Mouse (Mus musculus): ENCODE measurements around the gene AC170998.1.

DNA sequence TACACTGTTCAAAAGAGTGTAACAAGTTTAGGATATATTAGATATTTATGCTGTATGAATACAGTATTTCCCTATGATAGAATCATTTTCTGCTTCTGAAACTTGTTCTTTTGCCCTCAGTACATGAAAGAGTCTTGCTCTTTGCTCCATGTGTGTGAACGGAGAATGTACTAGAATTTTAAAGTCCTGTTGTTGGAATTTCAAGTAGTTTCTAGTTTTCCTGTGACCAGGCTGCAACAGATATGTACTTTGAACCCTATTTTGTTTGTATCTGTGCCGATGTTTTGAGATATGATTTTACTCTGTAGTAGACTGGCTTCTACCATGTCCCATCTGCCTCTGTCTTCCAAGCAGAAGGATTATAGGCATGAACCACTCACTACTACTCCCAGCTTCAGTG is 18.1 kb upstream of the AC170998.1 start:
- TF ChIP-seq EP300 (IDR thresholded peaks at IDR 0.05; ENCODE audit: low read depth) (no peak), CTCF (IDR thresholded peaks at IDR 0.05; ENCODE audit: low read depth) (no peak)
